Mouse (Mus musculus) CD4-positive, CD25-positive, alpha-beta regulatory T cell, adult 2 months (primary cell): ENCODE results near the gene Thnsl2.

ENCODE experiments used
- DNase-seq: peaks from one replicate; pipeline ENCODE4 v3.0.0-alpha.2; 2012; ENCODE audit warnings: low read depth, low spot score

Gene Thnsl2

DNA sequence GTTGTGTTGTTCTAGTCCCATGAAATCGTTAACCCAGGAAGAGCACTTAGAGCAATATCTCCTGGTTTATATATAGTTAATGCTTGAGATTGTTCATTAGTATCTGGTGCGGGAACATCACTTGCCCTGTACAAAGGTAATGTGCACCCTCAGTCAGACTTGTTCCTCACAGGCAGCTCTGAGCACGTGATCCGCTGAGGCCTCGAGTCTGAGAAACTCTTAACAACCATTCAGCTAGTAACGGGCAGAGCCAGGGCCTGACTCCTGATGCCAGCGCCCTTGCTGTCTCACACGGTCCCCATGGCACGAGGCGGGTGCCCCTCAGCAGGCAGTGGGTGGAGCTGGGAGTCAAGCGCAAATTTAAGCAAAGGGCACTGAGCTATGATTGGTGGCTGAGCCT lies 10.7 kb downstream of the Thnsl2 start:
- no peak for DNase-seq

DNA sequence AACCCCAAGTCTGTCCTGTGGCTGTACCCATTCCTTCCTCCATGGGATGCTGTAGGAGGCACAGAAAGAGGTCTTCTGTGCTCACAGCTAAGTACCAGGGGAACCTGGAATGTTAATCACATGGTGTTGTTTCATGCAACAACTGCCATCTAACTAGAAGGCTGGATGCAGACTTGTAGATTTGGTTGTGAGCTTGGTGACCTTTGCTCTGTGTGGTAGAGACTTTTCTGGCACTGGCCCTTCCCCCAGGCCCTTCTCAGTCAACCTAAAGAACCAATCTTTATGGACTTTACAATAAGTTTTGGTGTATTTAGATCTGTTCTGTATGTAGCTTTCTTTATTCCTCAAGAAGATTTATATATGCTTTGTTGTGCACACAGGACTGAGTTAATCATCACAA lies 13.2 kb downstream of the Thnsl2 start:
- no peak for DNase-seq

DNA sequence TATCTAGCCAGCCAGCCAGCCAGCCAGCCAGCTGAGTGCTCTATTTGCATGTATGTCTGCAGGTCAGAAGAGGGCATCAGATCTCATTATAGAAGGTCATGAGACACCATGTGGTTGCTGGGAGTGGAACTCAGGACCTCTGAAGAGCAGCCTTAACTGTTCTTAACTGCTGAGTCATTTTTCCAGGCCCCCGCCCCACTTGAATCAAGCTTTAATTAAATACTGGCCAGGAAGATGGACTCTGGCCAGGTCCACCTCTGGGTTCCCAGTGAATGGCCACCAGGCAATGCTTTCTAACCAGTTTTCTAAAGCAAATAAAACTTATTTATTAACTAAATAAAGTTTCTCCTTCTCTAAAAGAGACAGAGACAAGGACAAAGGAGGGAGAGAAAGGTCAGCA lies 14.0 kb downstream of the Thnsl2 start:
- no peak for DNase-seq

DNA sequence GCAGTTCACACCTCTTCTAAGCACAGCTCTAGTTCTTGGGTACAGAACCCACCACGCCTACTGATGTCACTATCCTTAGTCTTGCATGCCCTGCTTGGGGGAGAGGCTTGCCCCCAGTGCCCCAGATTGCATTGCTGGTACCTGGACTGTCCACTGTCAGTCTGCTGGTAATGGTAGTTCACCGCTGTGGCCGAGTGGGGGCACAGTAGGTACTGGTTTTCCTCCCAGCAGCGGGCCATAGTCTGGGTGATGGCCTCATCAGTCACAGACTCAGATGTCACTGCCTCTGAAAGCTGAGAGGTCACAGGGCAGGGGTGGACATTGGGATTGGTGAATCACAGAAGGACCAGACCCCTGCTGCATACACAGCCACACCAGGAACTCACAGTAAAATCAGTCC lies 15.2 kb downstream of the Thnsl2 start:
- no peak for DNase-seq

DNA sequence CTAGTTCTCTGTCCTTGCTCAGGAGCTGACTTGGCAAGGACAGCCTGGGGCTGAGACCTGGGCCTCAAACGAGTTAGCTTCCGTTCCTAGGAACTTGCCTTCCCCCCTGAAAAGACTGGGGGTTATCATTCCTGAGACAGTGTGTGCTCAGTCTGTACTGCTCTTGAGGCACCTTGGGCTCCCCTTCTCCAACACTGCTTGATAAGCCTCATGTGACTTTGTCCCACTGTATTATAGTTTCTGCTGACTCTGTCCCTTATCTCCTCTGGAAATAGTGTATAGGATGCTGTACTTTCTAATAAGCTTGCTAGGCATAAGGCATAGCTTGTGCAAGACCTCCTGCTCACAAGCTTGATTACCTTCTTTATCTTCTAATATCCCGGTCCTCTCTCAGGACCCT lies 17.9 kb downstream of the Thnsl2 start:
- DNase-seq: no peak

DNA sequence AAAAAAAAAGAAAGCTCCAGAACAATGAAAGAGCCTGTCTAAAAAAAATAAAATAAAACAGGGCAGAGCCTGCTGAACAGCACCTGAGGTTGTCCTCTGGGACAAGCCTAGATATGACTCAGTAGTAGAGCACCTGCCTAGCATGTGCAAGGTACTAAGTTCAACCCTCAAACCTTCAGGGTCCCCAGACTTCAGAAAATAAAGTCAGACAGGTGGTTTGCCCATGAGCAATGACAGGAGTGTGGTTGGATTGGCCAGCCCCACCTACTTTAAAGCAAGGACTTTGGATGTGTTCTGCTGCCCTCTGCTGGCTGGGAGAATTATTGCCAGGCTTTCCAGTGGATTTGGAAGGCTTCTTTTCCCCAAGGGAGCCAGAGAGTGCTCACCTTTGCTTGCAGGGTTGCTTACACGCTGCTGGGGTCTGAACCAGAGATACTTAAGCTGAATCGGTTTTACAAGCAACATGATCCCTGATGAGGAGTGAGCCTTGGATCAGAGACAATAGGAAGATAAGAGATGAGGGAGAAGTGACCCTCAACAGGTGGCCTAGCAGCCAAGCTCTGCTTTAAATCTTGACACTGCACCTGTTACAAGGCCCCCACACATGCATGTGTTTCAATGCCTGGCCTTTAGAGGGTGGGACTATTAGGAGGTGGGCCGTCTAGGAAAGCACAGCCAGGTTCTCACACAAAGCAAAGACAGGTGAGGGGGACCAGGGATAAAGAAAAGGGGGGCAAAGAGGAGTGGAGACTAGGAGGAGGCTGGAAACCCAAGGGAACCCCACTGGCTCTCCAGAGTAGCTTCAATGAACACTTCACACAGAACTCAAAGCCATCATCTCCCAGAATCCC lies 19.0 kb downstream of the Thnsl2 start:
- peak; percentile 84 for DNase-seq

DNA sequence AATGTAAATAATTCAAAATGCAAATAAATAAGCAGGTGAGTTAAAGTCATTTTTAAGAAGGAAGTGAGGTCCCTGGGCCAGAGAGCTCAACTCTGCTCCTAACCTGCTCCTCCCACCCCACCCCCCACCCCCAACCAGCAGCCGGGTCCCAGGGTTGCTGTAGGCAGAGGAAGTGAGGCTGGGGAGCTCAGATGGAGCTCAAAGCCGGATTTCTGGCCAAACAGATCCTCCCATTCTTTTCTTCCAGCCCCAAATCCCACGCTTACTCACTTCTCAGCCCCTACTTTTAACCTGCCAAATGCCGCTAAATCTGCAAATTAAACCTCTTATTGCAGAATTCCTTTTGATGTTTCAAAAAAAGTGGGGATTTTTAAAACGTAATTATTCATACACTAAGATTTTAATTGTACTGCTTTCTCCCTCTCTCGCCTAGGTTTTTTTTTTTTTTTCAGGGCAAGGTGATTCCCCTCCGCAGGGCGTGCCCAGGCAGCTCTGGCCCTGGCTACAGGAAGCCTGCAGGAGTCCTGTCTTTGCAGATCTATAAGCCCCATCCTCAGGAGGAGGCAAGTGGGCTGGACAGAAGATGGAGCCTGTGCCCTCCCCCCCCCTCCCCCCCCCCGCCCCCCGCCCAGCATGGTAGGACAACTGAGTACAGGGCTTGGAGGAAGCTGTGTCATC lies 24.5 kb downstream of the Thnsl2 start:
- peak; percentile 46 for DNase-seq

DNA sequence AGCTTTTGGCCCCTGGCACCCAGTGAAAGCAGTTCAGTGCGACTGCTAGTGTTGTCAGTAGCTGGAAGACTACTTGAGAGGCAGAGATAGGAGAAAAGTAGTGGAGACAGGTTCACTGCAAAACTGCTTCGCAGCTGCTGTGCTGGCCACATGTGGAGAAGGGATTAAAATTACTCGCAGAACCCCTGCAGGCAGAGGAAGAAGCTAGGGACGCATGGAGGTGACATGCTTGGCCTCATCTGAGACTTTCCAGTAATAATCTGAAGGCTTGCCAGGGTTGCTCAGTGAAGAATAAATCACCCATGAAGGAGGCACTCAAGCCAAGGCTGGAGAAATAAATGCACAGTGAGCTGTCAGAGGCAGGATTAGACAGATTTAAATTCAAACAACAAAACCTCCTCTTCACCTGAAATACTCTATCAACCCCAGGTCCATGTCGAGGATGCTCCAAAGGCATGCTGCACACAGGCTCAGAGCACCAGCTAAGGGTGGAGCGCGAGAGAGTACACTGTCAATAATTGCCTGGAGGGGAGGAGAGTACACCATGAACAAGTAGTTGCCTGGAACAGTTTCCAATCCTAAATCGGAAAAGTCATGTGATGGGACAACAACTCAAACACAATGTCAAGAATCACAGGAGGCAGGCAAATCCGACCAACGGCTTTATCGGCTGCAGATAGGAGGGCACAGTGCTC lies 32.7 kb downstream of the Thnsl2 start:
- DNase-seq: no peak

DNA sequence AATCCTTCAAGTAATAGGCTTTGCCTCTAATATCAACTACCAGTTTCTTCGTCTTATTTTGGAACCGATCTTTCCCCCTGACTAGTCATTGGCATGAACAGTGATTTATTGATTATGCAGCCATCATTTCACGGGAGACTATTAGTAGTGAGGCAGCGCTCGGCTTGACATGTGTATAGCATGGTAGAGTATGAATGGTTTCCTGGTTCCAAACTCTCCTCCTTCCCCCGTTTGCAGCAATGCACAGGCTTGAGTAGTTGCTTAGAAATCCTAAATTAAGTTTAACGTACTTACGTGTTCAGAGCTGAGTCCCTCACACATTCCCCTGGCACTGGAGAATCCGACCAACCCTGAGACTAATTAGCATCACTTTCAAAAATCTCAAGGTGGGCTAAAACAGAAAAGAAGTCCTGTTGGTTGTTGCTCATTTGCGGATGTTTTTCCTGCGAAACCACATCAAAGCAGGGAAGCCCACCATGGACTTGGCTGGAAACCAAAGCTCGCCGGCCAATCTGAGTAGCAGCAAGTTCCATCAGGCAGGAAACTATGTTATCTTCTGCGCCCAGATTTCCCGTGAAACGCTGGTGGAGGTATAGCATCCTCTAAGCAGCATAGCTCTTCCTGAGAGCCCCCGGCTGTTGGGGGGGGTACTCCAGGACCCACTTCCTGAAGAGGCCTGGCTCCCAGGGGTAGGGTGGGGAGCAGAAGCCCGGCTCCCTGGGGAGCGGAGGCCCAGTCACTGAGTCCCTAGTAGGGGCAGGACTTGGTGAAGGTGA lies 37.9 kb downstream of the Thnsl2 start:
- no peak for DNase-seq

DNA sequence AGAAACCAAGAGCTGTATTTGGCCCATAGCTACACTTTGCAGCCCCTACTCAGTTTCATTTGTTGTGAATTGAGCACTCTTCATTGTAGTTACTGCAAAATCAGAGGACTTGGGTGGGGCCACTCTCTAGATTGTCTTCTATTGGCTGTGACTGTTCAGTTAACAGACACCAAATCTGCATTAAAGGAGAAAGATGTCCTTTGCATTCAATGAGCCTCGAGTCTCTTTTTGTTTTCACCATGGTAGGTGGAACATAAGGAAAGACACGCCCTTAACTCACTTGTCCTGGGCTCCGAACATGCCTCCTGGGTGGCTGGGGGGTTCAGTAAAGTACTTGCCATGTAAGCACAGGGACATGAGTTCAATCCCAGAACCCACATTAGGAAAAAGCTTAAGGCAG lies 48.1 kb downstream of the Thnsl2 start:
- no peak for DNase-seq

DNA sequence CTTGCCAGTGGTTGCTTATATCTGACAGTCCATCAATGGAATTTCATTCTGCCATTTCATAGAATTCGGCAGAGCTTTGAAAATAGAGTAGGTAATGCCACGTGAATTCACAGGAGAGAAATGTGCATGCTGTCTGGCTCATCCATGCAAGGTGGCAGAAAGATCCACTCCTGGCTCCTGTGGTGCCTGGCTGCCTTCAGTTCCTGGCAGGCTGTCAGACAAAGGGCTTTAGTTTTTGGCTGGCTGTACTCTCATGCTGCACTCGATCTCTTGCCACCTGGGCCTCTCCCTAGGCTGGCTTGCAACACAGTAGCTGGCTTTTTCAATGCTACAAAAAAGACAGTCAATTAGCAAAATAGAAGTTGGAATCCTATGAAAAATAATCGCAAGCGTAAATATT lies 49.5 kb downstream of the Thnsl2 start:
- DNase-seq: no peak

DNA sequence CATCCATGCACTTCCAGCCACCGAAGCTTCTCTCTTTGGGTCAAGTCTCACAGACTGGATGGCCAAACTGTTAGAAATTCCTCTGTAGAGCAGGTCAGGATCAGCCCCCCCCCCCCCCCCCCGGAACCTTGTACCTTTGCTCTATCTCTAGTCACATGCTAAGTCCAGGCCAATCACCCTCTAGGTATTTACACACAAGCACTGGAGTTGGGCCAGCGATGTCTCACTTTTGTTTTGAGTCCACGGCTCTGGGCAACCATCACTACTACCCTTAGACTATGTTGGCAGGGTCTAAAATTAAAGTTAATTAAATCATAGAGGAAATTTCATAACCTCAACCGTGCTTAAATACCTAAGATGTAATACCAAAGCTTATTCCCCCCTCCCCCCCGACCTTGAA lies 50.6 kb downstream of the Thnsl2 start:
- DNase-seq: no peak

DNA sequence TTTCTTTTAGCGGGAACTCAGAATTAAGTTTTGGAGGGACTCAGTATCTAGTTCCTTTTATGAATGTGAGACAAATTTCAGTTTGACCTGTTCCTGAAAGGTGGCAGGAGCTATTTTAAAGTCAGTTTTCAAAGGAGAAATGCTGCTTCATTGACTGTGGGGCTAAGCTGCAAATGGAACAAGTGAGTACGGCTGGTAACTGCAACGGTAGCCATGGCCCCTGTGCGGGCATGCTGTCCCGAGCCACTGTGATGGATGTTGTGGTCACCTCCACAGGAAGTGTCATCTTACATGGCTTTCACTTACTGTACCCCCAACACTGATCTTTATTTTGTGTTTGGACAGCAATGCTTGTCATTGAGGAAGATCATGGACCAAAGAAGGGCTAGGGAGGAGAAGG lies 53.8 kb downstream of the Thnsl2 start:
- no peak for DNase-seq

DNA sequence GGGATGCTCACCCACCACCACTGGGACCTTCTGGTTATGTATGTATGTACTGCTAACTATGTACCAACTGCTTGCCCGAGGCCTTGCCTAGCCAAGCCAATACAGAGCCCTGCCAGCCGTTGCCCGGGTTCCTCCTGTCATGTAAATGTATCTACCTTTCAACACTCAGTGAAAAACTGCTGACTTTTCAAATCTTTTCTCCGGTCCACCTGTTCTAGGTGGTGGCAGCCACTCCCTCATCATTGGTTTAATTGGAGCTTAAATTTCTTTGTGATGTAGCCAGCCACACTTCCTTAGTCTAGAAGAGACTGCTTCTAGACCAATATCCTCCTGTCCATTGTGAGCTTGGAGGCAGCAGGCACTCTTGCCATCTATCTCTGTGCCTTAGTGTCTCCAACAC lies 54.5 kb downstream of the Thnsl2 start:
- no peak for DNase-seq

DNA sequence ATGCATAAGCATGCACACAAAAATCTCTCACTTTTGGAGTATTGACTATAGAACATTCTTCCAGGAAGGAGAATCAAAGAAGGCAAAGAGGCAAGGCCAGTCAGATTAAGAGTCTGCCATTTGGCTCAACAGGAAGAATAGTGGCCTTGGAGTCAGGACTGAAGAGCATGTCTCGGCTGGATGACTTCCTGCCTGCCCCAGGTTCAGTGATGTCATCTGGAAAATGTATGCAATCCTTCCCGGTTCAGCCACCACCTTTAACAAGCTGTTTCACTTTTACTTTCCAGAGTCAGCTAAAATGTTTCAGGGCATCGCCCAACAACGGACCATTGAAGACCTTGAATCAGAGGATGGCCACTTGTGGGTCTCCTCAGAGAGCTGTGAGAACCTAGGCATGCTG lies 55.2 kb downstream of the Thnsl2 start:
- no peak for DNase-seq

DNA sequence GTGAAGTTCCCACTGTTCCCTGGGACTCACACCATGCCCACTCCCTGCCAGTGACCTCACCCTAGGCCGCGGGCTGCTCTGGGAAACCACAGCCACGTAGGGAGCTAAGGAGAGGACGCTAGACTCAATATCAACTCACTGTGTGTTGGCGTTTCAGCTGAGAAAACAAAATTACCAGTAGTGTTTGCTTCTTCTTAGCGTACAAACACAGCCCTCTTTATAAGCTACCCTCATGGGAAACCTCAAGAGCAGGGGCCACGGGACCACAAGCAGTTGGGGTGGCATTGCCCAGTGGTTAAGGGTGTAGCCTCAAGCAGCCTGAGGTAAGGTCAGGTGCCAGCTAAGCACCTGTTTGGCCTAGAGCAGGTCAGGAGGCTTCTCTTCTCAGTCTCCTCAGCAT lies 60.8 kb downstream of the Thnsl2 start:
- no peak for DNase-seq

DNA sequence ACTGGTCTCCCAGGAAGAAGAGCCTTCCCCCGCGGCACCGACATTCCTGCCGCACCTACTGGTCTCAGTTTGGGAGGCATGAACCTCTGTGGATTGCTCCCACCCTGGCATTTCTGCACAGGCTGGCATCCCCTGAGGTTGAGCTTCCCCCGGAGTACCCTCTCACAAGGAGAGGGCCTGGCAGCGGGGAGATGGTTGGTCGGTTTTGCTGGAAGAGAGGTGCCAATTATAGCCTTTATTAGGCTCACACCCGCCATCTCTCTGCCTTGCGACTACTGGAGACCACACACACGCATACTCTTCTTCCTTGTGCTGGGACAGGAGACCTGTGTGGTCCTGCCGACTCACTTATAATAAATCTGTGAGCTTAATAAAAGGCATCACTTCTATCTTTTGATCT lies 62.2 kb downstream of the Thnsl2 start:
- no peak for DNase-seq

DNA sequence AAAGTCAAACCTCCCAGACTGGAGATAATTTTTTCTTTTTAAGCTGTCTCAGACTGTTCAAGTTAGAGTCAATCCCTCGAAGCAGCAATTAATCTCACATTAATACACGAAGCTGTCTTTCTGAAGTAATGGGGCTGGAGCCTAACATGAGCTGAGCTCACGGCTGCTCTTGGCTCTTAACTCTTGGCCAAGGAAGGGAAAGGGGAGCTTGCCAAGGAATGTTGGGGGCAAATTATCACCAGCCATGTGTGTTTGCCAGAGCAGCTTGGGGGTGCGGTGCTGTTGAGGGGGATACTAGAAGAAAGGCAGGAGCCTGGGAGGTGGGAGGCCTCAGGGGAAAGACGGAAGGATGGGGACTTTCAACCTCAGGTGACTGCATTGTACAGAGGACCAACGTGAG lies 63.0 kb downstream of the Thnsl2 start:
- no peak for DNase-seq
